Mouse (Mus musculus) 416B (cell line): ENCODE measurements at regions not wholly inside any gene's neighbourhood (a gene's known extent, or its start where the extent isn't known, plus 50 kb on each side); places are given as distances from the start of the nearest gene placed in this dataset.

ENCODE experiments used
- DNase-seq: peaks from one replicate; pipeline ENCODE4 v3.0.0; 2011; ENCODE audit warnings: low read depth

DNA sequence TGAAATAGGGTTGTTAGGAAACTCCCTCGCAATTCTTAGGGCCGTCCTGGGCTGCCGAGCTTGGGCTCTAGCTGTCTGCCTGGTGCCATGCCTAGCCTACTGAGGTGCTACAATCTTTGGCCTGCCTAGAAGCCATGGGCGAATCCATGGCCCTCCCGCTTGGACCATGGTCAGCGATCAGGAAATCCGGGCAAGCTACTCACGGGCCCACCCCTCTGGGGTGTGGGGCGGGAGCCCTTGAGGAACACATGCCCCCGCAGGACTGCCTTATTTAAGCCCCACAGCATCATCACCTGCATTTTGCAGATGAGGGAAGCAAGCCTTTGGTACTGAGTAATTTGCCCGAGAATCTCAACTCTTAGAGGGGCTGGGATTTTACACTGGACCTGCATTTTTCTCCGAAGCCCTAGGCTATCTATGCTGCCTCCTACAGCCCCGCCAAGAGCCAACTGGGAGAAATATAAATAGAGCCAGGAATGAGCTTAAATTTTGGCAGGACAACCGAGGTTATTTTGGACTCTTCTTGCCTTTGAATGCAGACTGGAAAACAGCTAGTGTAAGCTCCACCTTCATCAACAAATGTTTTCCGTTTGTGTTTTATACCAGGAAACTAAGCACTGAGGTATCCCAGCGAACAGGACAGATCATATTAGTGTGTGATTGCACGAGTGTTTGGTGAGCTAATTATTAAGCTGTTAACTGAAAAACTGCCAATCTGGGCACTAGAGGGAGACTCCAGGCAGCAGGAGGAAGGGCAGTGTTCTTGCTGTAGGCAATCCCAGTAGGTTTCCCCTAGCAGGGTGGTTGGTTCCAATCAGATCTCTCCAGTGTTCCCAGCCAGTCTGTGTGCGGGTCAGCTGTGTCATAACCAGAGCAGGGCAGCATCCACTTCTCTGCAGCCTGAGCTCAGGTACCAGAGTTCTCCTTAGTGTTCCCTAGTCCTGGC lies 183.6 kb upstream of the Foxn2 start:
- DNase-seq: peak; percentile 74

DNA sequence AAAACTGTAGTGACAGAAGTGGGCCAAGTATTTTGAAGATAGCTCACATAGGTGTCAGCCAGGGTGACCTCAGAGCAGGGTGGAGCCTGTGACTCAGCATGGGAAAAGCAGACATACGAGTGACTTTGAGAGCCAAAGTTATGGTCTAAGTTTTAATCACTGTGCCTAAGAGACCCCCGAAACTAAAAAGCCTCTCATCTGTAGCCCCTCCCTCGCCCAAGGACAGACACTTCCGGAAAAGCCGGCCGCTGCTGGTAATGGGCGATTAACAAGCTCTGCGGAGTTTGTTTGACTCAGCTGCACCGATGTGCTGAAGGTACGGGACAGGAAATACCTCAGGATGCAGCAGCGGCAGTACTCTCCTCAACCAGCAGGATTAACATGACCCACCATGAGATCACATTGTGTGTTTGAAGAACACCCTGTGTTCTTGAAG lies 182.1 kb upstream of the Foxn2 start:
- peak; percentile 37 for DNase-seq

DNA sequence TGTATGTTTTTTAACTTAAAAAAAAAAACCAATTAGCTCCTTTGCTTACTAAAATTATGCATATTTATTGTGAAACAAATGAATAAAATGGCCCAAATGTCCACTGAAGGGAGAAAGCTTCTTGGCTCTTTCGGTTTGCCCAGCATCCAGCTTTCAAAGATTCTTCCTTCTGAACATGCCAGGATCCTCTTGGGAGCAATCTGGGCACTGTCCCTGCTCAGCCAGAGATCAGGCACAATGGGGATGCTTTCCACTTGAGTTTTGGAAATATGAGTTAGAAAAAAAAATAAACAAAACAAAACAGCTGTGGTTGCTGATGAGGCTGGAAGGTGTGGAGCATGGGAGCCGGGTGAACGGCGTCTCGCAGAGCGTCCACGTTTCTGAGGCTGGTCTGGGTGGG lies 180.3 kb upstream of the Foxn2 start:
- DNase-seq: no peak

DNA sequence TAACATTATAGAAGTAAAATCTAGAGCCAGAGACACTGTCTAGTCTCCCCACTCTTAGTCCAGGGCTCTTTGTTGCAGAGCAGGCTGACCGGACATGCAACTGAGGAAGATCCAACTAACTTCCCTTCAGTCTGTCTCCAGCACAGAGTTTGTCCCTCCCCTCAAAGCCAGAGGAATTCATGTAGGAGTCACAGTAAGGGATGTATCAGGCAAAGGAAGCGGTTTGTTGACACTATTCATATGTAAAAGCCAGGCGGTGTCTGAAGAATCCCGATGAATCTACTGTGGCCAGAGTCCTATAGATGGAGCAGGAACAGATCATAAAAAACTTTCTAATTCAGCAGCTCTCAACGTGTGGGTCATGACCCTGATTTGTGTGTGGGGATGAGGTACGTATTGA lies 179.7 kb upstream of the Foxn2 start:
- no peak for DNase-seq

DNA sequence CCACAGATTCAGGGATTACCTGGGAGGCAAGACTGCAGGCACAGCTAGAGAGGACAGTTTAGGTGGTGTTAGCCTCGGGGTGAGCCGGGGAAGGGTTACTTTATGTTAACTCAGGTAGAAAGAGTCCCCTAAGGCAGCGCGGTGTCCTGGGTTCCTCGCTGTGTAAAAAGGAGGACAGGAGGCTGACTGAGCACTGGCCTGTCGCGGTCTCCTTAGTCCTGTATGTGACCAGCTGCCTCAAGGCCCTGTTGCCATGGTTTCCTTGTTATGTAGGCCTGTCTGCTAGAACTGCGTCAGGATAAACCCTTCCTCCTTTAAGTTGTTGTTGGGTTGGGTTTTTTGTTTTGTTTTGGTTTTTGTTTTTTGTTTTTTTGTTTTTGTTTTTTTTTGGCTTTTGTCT lies 179.0 kb upstream of the Foxn2 start:
- DNase-seq: no peak

DNA sequence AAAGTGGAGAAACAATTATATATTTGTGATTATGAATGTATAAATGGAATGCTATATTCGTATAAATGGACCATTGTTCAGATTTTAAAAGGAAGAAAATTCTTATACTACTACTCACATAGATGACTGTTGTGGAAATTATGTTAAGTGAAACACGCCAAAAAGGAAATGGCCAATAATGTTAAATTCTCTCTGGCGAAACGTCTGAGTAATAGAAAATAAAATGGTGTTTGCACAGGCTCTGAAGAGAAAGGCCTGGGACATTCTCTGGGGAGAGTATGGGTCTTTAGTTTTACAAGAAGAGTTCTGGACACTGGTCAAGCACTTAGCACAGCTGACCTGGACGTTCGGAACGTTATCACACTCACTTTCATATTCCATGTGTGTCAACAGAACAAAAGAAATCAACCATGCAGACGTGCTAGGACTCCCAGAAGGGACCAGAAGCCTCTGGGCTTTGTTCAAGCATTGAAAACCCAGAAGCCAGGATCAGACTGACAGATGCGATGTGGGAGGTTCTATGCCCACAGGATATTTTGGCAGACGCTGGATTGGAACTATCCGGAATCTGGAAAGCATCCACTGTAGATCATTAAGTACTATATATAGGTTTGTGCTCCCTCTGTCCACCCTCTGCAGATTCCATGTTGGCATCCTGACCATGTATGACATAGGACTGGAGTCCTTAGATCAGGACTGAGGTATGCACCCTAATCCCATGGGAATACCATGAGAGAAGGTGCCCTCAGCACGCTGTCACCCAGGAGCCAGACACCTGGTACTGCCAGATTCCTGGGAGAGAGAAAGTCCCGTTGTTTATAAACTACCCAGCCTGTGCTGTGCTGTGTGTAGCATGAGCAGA lies 178.0 kb upstream of the Foxn2 start:
- no peak for DNase-seq

DNA sequence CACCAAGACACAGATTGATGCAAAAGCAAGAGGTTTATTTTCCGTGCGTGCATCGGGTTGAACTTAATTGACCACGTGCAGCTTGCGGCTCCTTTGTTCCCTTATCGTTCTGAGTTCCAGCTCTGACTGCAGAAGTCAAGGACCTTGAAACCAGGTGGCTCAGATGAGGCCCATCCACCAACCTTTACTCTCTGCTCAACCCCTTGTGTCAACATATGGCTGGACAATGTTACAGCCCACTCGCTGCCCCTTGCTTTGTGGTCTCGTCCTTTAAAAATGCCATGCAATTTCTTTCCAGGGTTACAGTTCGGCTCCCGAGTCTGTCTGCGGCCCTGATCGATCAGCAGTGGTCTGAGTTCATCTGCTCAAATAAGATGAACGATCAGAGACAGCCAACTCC lies 175.2 kb upstream of the Foxn2 start:
- DNase-seq: no peak

DNA sequence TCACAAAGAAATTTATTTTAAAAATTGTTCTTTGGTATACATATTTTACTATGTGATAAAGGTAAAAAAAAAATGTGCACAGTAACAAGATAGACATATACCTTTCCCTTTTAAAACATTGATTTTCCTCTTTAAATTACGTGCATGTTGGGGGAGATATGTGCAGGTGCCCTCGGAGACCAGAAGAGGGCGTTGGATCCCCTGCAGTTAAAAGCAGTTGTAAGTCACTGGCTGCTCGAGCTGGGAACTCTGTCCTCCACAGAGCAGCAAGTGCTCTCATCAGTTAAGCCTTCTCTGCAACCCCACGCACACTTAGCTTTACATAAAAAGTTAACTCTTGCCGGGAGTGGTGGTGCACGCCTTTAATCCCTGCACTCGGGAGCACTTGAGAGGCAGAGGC lies 172.3 kb upstream of the Foxn2 start:
- DNase-seq: no peak

DNA sequence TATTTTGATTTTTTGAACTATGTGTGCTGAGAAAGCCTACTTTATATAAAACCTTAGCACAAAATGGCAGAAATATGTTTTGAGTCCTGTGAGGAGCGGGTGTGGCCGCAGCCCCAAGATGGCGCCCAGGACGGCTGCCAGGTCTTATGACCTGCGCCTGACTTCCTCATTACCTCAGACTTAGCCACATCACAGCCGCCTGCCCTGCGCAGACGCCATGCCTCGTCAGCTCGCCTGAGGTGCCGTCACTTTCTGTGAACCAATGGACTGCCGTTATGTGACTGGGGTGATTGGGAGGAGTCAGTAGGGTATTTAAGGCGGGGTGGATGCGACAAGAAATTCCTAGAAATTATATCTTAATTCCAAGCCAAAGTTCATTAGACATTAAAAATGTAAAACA lies 171.7 kb upstream of the Foxn2 start:
- no peak for DNase-seq

DNA sequence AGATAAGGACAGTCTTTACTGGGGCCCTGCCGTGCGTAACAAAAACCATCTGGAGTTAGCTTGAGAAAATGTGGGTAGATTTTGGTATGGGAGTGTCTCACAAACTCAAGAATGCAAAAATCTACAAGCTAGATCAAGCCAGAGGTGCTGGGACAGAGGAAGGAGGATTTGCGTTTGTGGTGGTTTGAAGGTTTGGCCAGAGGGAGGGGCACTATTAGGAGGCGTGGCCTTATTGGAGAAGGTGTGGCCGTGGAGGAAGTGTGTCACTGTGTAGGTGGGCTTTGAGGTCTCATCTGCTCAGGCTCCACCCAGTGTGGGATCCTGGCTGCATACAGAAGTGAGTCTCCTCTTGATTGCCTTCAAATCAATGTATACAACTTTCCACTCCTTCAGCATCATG lies 169.6 kb upstream of the Foxn2 start:
- DNase-seq: no peak

DNA sequence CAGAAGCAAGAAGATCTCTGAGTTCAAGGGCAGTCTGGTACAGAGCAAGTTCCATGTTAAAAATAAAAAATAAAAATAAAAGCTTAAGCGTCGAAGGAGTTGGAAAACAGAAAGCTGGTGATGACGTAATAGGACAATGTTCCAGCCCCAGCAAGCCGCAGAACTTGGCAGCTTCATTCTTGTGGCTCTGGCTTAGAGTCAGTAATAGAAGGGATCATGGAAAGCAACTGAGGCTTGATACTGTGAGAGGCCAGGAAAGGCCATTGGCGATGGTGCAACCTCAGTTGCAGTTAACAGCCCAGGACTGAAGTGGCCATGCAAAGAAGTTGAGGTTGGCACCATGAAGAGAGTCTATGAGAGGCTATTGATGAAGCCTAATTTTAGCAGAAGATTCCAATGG lies 168.3 kb upstream of the Foxn2 start:
- no peak for DNase-seq

DNA sequence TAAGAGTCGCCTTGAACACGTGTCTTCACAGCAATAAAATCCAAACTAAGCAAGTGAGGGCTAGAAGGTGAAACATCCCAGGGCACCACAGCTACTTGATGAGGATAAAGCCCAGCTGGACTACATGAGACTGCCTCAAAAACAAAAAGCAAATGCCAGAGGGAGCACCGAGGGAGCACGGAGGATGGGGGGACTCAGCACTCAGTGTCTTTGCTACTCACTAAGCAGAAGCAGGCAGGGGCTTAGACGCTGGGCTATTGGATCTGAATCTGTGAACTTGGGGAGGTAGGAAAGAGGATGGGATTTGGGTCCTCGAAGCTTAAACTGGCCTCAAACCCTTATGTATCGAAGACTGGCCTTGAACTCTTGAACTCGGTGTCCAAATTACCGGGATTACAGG lies 167.0 kb upstream of the Foxn2 start:
- DNase-seq: no peak

DNA sequence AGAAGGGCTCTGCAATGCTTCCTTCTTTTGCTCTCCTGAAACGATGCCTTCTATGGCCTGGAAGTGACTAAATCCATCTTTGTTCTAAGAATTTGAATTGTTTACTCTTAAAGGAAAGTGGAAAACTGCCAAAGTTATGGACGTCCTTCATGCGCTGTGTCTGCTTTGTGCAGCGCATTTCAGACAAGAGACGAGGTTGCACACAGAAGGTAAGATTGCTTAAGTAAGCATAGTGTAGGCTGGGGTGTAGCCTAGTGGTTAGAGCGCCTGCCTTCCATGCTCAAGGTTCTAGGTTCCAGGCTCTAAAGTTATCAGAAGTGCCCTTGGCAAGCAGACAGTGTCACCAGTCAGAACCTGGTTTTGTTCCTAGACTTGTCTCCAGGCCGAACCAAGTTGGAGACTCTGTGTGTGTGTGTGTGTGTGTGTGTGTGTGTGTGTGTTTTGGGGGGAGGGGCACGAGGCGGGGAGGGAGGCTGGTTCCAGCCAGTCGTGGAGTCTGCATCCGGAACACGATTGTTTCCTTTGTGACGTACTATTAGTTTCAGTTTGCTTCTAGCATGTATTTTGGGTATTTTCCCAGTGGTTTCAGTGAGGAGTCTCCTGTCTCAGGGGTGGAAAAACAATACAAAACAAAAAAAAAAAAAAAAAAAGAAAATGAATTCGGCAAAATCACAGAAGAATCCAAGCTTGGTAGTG lies 166.4 kb upstream of the Foxn2 start:
- DNase-seq: peak; percentile 26

DNA sequence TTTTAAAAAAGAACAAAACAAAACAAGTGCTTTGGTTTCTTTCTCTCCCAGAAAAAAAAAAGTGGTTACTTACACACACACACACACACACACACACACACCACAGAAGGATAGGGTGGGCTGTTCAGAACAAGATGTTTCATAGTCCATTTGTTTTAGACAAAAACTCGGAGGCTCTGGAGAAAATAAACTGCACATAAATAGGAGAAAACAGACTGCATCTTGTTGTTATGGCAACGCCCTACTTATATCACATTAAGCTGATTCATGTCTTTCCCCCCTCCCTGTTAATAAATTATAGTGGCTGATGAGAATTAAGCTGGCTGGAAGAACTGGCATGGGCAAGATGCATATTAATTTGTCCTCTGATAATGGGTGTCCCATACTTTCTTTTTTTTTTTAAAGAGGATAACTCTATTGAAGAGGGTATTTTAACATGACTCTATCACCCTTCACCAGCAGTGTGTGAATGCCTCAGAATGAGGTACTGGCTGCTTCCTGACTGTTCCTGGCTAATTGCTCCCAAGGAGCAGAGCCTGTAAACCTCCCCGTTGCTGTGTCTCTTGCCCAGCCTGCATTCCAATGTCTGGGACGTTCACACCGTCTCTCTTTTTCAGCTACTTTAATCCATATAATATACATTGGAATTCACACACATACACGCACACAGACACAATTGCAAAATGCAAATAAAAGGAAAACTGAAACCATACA lies 165.6 kb upstream of the Foxn2 start:
- no peak for DNase-seq

DNA sequence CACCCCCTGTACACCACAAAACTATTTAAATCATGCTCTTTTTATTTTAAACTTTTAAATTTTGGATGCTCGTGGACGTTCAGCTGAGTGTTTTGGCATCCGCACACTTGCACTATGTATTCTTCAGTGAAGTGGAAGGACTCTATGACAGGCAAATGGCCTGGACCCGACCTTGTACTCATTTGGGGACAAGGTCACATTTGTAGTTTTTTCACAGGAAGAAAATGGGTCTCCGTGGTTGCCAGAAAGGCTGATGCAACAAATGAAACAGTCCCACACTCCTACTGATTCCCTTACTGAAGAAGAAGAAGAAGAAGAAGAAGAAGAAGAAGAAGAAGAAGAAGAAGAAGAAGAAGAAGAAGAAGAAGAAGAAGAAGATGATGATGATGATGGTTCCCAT lies 160.9 kb upstream of the Foxn2 start:
- DNase-seq: no peak

DNA sequence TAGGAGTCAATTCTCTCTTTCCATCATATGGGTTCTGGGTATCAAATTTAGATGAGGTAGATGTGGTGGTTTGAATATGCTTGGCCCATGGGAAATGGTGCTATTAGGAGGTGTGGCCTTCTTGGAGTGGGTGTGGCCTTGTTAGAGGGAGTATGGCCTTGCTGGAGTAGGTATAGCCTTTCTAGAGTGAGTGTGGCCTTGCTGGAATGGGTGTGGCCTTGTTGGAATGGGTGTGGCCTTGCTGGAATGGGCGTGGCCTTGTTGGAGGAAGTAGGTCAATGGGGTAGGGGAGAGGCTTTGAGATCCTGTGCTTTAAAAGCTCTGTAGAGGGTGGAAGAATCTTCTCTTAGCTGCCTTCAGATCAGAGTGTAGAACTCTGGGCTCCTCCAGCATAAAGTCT lies 157.8 kb upstream of the Foxn2 start:
- no peak for DNase-seq

DNA sequence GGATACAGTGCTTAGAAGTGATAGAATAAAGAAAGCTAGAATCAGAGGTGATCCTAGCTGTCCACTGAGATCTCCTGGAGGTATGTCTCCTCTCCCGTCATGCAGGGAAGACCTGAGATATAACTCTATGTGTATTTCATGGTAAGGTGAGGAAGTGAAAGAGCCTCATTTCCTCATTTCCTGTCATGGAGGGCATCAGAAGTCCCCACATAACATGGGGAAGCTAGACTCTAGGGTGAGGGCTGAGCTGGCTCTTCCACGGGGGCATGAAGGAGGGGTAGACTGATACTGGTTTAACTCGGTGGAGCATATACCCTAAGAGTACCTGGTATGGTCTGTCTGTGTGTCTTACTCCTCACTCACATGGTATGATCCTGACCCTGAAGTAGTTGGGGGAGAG lies 156.0 kb upstream of the Foxn2 start:
- no peak for DNase-seq

DNA sequence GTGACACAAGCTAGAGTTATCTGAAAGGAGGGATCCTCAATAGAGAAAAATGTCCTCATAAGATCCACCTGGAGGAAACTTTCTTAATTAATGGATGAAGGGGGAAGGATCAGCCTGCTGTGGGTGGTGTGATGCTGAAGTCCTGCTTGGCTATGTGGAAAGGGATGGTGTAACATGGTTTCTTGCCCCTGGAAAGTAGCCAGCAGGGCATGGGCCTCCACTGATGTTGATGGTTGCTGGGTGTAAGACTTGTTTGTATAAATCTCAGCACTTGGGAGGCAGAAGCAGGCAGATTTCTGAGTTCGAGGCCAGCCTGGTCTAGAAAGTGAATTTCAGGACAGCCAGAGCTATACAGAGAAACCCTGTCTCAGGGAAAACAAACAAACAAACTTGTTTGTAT lies 152.7 kb upstream of the Foxn2 start:
- no peak for DNase-seq

DNA sequence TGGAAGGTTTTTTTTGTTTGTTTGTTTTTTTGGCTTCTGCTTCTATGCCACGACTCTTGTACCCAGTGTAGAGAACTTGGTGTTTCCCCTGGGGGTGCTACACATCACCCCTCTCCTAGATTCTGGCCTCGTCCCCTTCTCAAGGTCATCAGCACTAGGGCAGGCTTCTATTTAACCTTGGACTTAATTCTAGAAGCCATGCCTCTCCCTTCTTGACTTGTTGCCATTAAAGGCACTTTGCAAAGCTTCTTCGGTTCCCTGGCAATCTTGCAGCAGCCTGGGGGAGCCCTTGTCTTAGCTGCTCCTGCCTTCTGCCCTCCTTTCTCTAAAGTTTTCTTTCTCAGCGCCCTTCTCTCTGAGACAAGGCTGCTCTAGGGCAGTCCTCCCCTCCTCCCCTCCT lies 143.0 kb upstream of the Foxn2 start:
- DNase-seq: no peak

DNA sequence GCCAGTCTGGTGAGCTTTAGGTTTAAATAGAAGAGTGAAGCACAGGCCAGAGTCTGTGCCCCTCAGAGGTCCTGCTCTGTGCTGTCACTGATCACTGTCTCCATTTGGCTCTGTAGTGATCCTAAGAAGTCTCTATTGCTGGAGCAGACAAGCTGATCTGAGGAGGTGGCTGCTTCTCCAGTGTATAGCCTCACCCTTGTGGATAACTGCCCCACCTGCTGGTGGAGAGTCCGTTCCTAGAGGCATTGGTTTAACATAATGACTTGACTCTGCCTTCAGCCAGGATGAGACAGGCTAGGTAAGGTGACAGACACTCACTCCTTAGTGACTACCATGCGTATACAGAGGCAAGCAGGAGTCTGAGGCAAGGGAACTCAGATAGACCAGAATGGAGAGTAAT lies 136.5 kb upstream of the Foxn2 start:
- DNase-seq: peak; percentile 15

DNA sequence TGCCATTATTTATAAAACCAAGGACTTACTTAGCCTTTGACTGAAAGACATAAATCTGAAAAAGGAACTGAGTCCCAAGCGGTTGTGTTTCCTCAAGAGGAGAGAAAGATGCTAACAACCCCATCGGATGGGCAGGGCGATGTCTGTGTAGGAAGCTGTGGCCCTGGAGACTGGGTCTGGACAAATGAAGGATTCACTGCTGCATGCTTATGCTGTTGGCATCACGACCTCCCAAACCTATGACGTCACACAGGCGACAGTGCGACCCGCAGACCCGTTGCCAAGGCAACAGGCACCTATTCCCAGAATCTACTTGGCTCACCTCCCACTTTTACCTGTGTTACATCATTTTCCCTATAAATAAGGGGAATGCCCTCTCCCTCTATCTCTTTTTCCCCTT lies 135.3 kb upstream of the Foxn2 start:
- no peak for DNase-seq

DNA sequence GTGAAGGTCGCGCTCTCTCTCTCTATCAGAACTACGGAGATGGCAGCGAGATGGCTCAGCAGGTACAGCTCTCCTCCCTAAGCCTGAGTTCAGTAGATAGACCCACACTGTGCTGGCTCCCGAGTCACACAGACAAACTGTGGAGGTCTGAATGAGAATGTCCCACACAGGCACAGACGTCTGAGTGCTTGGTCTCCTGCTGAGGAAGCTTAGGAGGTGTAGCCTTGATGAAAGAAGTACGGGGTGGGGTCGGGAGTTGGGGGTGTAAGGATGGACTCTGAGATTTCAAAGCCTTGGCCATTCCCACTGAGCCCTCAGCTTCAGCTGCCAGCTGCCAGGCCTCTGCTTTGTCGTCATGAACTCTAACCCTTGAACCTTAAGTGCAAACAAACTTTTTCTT lies 134.2 kb upstream of the Foxn2 start:
- no peak for DNase-seq
